Mouse (Mus musculus) heart, adult 2 months (tissue): ENCODE results near the gene Muc4.

Experiments
- CTCF ChIP-seq: fragments of 200-600 bp; IDR thresholded peaks from 2 replicates; pipeline ENCODE4 v1.8.1; 2022; ENCODE audit warnings: antibody characterized with exemption, mild to moderate bottlenecking, moderate library complexity
- EP300 ChIP-seq: fragments of 200-500 bp; IDR thresholded peaks from 2 replicates; pipeline ENCODE4 v1.6.1; 2011; ENCODE audit warnings: low read depth, low read length, control low read depth; ENCODE audit not compliant: insufficient read depth
- POLR2A ChIP-seq: fragments of 200-500 bp; IDR thresholded peaks from 2 replicates; pipeline ENCODE4 v1.6.1; 2011; ENCODE audit warnings: mild to moderate bottlenecking, low read depth, low read length, control low read depth; ENCODE audit not compliant: insufficient read depth

DNA sequence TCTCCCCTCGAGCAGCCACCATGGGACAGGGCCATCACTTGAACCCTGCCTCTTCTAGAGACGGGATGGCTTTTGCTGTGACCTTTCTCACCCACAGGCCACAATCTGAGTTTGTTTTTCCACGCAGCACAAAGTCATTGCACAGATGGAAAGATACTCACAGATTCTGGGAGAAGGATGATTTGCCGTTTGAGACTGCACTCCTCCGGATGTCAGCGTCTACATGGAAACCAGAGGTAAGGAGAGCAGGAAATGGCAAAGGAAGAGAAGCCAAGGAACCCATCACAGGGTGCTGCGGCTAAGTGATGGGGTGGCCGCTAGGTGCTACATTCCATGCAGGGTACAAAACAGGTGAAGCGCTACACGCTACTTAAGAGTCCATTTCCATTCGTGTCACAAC is 93.4 kb downstream of the Muc4 start:
- no peak for TF ChIP-seq POLR2A
- TF ChIP-seq EP300: no peak
- no peak for TF ChIP-seq CTCF
